Mouse (Mus musculus) testis, adult 2 months (tissue): ENCODE measurements around the gene Olfr462.

Experiments
- CTCF ChIP-seq: fragments of 200-500 bp; IDR thresholded peaks from 2 replicates; pipeline ENCODE4 v1.5.1; 2012; ENCODE audit warnings: low read depth, mild to moderate bottlenecking, inconsistent platforms, low read length, moderate library complexity; ENCODE audit not compliant: control insufficient read depth, insufficient read depth, insufficient replicate concordance
- POLR2A ChIP-seq: fragments of 200-500 bp; IDR thresholded peaks from 2 replicates; pipeline ENCODE4 v1.6.1; 2012; ENCODE audit warnings: low read depth, mild to moderate bottlenecking, inconsistent platforms, low read length, moderate library complexity; ENCODE audit not compliant: control insufficient read depth

GRCm38 (mm10) chr11:87920301-87920700 lies 28.2 kb upstream of the Olfr462 start:
- TF ChIP-seq POLR2A (no peak), CTCF (no peak)
